Mouse (Mus musculus) thymus, adult 2 months (tissue): ENCODE data around the gene Ogg1.

Experiments used
- CTCF ChIP-seq: fragments of 200-500 bp; IDR thresholded peaks from 2 replicates; pipeline ENCODE4 v1.5.1; 2012; ENCODE audit warnings: mild to moderate bottlenecking, control low read depth, low read length, moderate library complexity, borderline replicate concordance; ENCODE audit not compliant: control insufficient read depth, poor library complexity, insufficient read depth; ENCODE audit errors: extremely low read depth
- POLR2A ChIP-seq: fragments of 200-500 bp; IDR thresholded peaks from 2 replicates; pipeline ENCODE4 v1.6.1; 2012; ENCODE audit warnings: mild to moderate bottlenecking, low read length, control low read depth, moderate library complexity; ENCODE audit not compliant: control insufficient read depth, poor library complexity, insufficient read depth; ENCODE audit errors: extremely low read depth

- TF ChIP-seq CTCF (no peak), POLR2A (no peak)
These were observed 43.8 kb upstream of the Ogg1 start for GRCm38 (mm10) chr6:113282969-113283368.
